Mouse (Mus musculus) heart, postnatal 0 days (tissue): ENCODE measurements around the gene Mrpl23.

ENCODE experiments used
- CTCF ChIP-seq: IDR thresholded peaks from 2 replicates; pipeline ENCODE4 v1.5.1; 2016; ENCODE audit warnings: antibody characterized with exemption, control low read depth, low read depth
- EP300 ChIP-seq: IDR thresholded peaks from 2 replicates; pipeline ENCODE4 v1.6.1; 2016; ENCODE audit warnings: antibody characterized with exemption, low read depth

DNA sequence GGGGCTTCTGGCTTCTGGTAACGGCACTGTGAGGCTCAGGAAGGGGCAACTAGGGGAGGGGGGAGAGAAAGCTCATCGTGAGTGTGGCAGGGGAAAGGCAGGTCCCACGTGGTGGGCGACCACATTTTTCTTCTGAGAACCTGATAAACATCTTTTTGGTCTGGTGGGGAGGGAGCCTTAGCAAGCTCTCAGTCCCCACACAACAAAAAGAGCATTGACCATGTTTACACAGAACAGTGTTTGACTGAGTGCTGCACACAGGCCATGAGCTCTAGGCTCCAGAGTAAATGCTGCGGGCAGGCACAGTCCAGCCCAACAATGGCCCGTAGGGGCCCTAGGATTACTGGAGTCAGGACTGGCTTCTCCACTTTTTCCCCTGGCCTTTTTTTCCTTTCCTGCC is 6.3 kb downstream of the Mrpl23 start:
- TF ChIP-seq EP300 (no peak), CTCF (no peak)
